Mouse (Mus musculus) heart, embryonic 11.5 days (tissue): ENCODE results near the gene Usp49. TPM values are rescaled to one million over a fixed set of nuclear protein-coding genes. Genes with fewer than 3 reads are reported as not detected.

Source experiments
- ATAC-seq: fragments of 200-750 bp; cut with Nextera tagmentation; replicated peaks from 2 replicates; pipeline ENCODE4 v1.8.0; 2017; ENCODE audit warnings: moderate library complexity; ENCODE audit not compliant: insufficient number of reproducible peaks, low FRiP score, low TSS enrichment
- H3K27ac ChIP-seq: fragments of 300-500 bp; sonication (generic); 2 replicates; pipeline ENCODE4 v1.5.1; 2014; ENCODE audit warnings: mild to moderate bottlenecking, low read depth, low read length
- H3K27me3 ChIP-seq: fragments of 300-500 bp; sonication (generic); 2 replicates; pipeline ENCODE4 v1.6.1; 2014; ENCODE audit warnings: mild to moderate bottlenecking, low read length, mixed read lengths; ENCODE audit not compliant: control insufficient read depth, insufficient read depth
- H3K36me3 ChIP-seq: fragments of 300-500 bp; sonication (generic); 2 replicates; pipeline ENCODE4 v1.6.1; 2014; ENCODE audit warnings: mild to moderate bottlenecking, low read length, moderate library complexity, mixed read lengths; ENCODE audit not compliant: control insufficient read depth, insufficient read depth
- H3K4me1 ChIP-seq: fragments of 300-500 bp; sonication (generic); 2 replicates; pipeline ENCODE4 v1.6.1; 2014; ENCODE audit warnings: low read length; ENCODE audit not compliant: control insufficient read depth, insufficient read depth
- H3K4me2 ChIP-seq: fragments of 300-500 bp; sonication (generic); 2 replicates; pipeline ENCODE4 v1.6.1; 2014; ENCODE audit warnings: mild to moderate bottlenecking, moderate library complexity
- H3K4me3 ChIP-seq: fragments of 300-500 bp; sonication (generic); 2 replicates; pipeline ENCODE4 v1.5.1; 2014; ENCODE audit warnings: low read depth, low read length
- H3K9ac ChIP-seq: fragments of 300-500 bp; sonication (generic); 2 replicates; pipeline ENCODE4 v1.6.1; 2014; ENCODE audit warnings: mild to moderate bottlenecking, low read depth, low read length, moderate library complexity
- H3K9me3 ChIP-seq: fragments of 300-500 bp; sonication (generic); replicated peaks from 2 replicates; pipeline ENCODE4 v1.6.1; 2016; ENCODE audit warnings: low read length; ENCODE audit not compliant: control insufficient read depth
- whole genome bisulfite sequencing: fragments of 180-500 bp; shearing (Covaris S2); extraction: QIAGEN DNeasy Blood & Tissue Kit; methylation state at CpG from one replicate; pipeline ENCODE4 v1.1.7; 2014; ENCODE audit not compliant: insufficient replicate concordance; 5-methylcytosine and 5-hydroxymethylcytosine counted together
- polyA plus RNA-seq: library from polyadenylated mRNA; unstranded; fragments of >200 nt; fragmentation: Nextera tagmentation; extraction: Ambion mirVana; gene quantifications from 2 replicates; pipeline ENCODE4 v1.2.1, GENCODE M21; 2014

Usp49 gene
- polyA plus RNA-seq, 1 experiment from 2014 or later: 3.7 TPM

GRCm38 (mm10) chr17:47711883-47712282 lies 81.4 kb downstream of the Usp49 start:
- Histone ChIP-seq H3K27ac (no peak overlapping the region), H3K4me1 (peaks cover 6% of the 10 kb centered on the region), H3K27me3 (0 out of 2 replicates have a peak, but pooled peaks cover 2% of the 10 kb centered on the region), H3K4me2 (no peak overlapping the region), H3K36me3 (no peaks in the 10 kb centered on the region), H3K9me3 (no peaks in the 10 kb centered on the region), H3K4me3 (no peak overlapping the region), H3K9ac (no peak overlapping the region; the same call in 1 of the 2 replicates)
- no peak for ATAC-seq
- 14% methylated on average over 6 of the region's 6 CpGs for WGBS

GRCm38 (mm10) chr17:47712889-47713571 lies 82.5 kb downstream of the Usp49 start:
- peaks cover 6% of the 10 kb centered on the region for H3K4me1 ChIP-seq
- WGBS: 48% methylated on average over 15 of the region's 22 CpGs
- 0 out of 2 replicates have a peak, but pooled peaks cover 2% of the 10 kb centered on the region for H3K27me3 ChIP-seq
- no peak overlapping the region for H3K27ac ChIP-seq
- no peaks in the 10 kb centered on the region for H3K36me3 ChIP-seq
- no peak overlapping the region for H3K9ac ChIP-seq
- H3K4me2 ChIP-seq: no peak overlapping the region
- H3K9me3 ChIP-seq: no peaks in the 10 kb centered on the region
- ATAC-seq: no peak
- H3K4me3 ChIP-seq: no peak overlapping the region

- ATAC-seq: no peak
- Histone ChIP-seq H3K27me3 (no peaks in the 10 kb centered on the region), H3K4me3 (no peak overlapping the region), H3K36me3 (no peaks in the 10 kb centered on the region), H3K9me3 (no peaks in the 10 kb centered on the region), H3K4me2 (no peak overlapping the region), H3K4me1 (peaks cover 6% of the 10 kb centered on the region), H3K27ac (no peak overlapping the region), H3K9ac (no peak overlapping the region)
- WGBS: 57% methylated on average over 3 of the region's 3 CpGs
Measured at GRCm38 (mm10) chr17:47715037-47715436, 84.5 kb downstream of the Usp49 start.

GRCm38 (mm10) chr17:47721183-47721582 lies 90.7 kb downstream of the Usp49 start:
- no peak overlapping the region for H3K4me2 ChIP-seq
- ATAC-seq: no peak
- no peak overlapping the region for H3K27ac ChIP-seq
- 37% methylated on average over 4 of the region's 4 CpGs for WGBS
- no peak overlapping the region for H3K9ac ChIP-seq
- 0 out of 2 replicates have a peak, but pooled peaks cover 2% of the 10 kb centered on the region for H3K4me1 ChIP-seq
- H3K4me3 ChIP-seq: no peak overlapping the region
- no peaks in the 10 kb centered on the region for H3K36me3 ChIP-seq
- H3K27me3 ChIP-seq: 0 out of 2 replicates have a peak, but pooled peaks cover 1% of the 10 kb centered on the region
- no peaks in the 10 kb centered on the region for H3K9me3 ChIP-seq

GRCm38 (mm10) chr17:47726566-47726965 lies 96.1 kb downstream of the Usp49 start, which contains the start of gene Pgc:
TSS of gene Pgc (plus strand) at chr17:47726842.
- WGBS: 65% methylated on average over 11 of the region's 11 CpGs
- H3K4me1 ChIP-seq: no peaks in the 10 kb centered on the region
- ATAC-seq: no peak

GRCm38 (mm10) chr17:47730633-47731575 lies 100.4 kb downstream of the Usp49 start:
- H3K9ac ChIP-seq: no peak overlapping the region
- H3K9me3 ChIP-seq: no peaks in the 10 kb centered on the region
- no peak overlapping the region for H3K27ac ChIP-seq
- H3K36me3 ChIP-seq: no peaks in the 10 kb centered on the region
- ATAC-seq: no peak
- no peak overlapping the region for H3K4me3 ChIP-seq
- H3K4me2 ChIP-seq: no peak overlapping the region
- 0 out of 2 replicates have a peak, but pooled peaks cover 3% of the 10 kb centered on the region for H3K27me3 ChIP-seq
- 57% methylated on average over 24 of the region's 24 CpGs for WGBS
- no peaks in the 10 kb centered on the region for H3K4me1 ChIP-seq

More at GRCm38 (mm10) chr17:47726566-47726965, 96.1 kb downstream of the Usp49 start, which contains the start of gene Pgc:
- 0 out of 2 replicates have a peak, but pooled peaks cover 3% of the 10 kb centered on the region for H3K27me3 ChIP-seq
- H3K27ac ChIP-seq: no peak within 1 kb of the TSS
- no peak within 1 kb of the TSS for H3K9ac ChIP-seq
- no peaks in the 10 kb centered on the region for H3K36me3 ChIP-seq
- H3K4me2 ChIP-seq: no peak within 1 kb of the TSS
- no peaks in the 10 kb centered on the region for H3K9me3 ChIP-seq
- no peak within 1 kb of the TSS for H3K4me3 ChIP-seq

- Histone ChIP-seq H3K27me3 (no peaks in the 10 kb centered on the region), H3K36me3 (no peaks in the 10 kb centered on the region), H3K27ac (no peak overlapping the region), H3K9ac (no peak overlapping the region), H3K4me1 (peaks cover 19% of the 10 kb centered on the region), H3K4me3 (no peak overlapping the region), H3K4me2 (no peak overlapping the region), H3K9me3 (no peaks in the 10 kb centered on the region)
- WGBS: 69% methylated on average over 14 of the region's 14 CpGs
- ATAC-seq: no peak
Measured at GRCm38 (mm10) chr17:47735553-47736100, 105.1 kb downstream of the Usp49 start.
